Comparison of ENCODE assay signal across 8 mouse cellular contexts in the genomic region with DNA sequence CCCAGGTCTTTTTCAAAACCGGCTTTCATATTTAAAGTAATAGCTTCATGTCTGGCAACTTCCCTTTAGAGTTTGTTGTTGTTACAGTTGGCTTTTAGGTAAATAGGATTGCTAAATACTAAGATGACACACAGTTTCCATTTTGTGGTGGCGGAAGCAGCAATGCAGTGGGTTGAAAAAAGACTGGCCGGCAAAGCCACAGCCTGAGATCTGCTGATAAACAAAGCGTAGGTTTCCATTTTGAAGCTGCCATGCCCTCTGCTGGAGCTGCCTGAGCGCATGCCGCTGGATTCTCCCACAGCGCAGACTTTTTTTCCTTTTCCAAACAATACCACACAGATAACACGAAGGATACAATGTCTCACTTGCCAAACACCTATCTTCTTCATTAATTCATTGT. TPM values are rescaled to one million over a fixed set of nuclear protein-coding genes. Genes with fewer than 3 reads are reported as not detected.
A peak's percentile ranks its signal among the peaks of the same experiment; 100 is the strongest.
DNase-seq lines count a peak whose midpoint lies in the region; ATAC-seq lines count a peak whose summit lies in the region.

No protein-coding gene starts in this region.

- H3K9me3 ChIP-seq in hindbrain, embryonic 11.5 days (ENCODE audit: control insufficient read depth, low read length) = no peaks in the 10 kb centered on the region

- H3K36me3 ChIP-seq in hindbrain, embryonic 11.5 days (ENCODE audit: control insufficient read depth, insufficient read depth, low read length) = no peaks in the 10 kb centered on the region

- peak overlapping the region; percentile 7; the same call in 1 of the 2 replicates for H3K4me2 ChIP-seq in hindbrain, embryonic 11.5 days (replicated peaks; ENCODE audit: low read depth, low read length)

- ATAC-seq in hindbrain, embryonic 11.5 days (ENCODE audit: low FRiP score) = 0 out of 2 replicates have a peak, but pooled peaks have one; percentile 7

- DNase-seq in MEL-GATA-1-ER (ENCODE audit: extremely low read depth, low read depth) = peak; percentile 73
- DNase-seq in cerebellum, adult 8-10 months = peak; percentile 37
- DNase-seq in frontal cortex, adult 2 months (ENCODE audit: extremely low spot score in 1 of 2, low spot score in 1 of 2) = peak; percentile 57 to 79
- peak; percentile 73 for DNase-seq in hindbrain, embryonic 11.5 days (ENCODE audit: low spot score)
- DNase-seq in layer of hippocampus, postnatal 14 days (ENCODE audit: low spot score in 2 of 2) = peak; percentile 68 to 76
- DNase-seq in lung, postnatal 14 days = peak; percentile 77
- DNase-seq in retina, postnatal 1 day = peak; percentile 86
- DNase-seq in thymus, postnatal 4 days = peak; percentile 71

- H3K27me3 ChIP-seq in hindbrain, embryonic 11.5 days (ENCODE audit: control insufficient read depth, insufficient read depth, low read length) = no peaks in the 10 kb centered on the region

- WGBS in hindbrain, embryonic 11.5 days = 4% methylated on average over 8 of the region's 8 CpGs

- H3K9ac ChIP-seq in hindbrain, embryonic 11.5 days (ENCODE audit: low read depth, low read length) = 0 out of 2 replicates have a peak overlapping the region, but pooled peaks have one; percentile 20

- 0 out of 2 replicates have a peak overlapping the region, but pooled peaks have one; percentile 12 for H3K4me3 ChIP-seq in hindbrain, embryonic 11.5 days (ENCODE audit: low read depth, low read length)

- no peaks in the 10 kb centered on the region for H3K4me1 ChIP-seq in hindbrain, embryonic 11.5 days (replicated peaks; ENCODE audit: control insufficient read depth, insufficient read depth, low read length)

- no peak overlapping the region for H3K27ac ChIP-seq in hindbrain, embryonic 11.5 days (ENCODE audit: low read depth, low read length)

RNA-seq across cellular contexts. Expression of a gene that starts 2.6 kb away (rescaled TPM):
- 29.9 and 33.7 TPM in 2 replicates for polyA plus RNA-seq in frontal cortex, adult 2 months (2012; rRNA removed)
- 76.8 and 78.2 TPM in 2 replicates for polyA plus RNA-seq in hindbrain, embryonic 11.5 days (2014; fragmentation: Nextera tagmentation; extraction: Ambion mirVana)
- 10 to 100 TPM; 34.8 to 42.8 TPM for total RNA-seq in layer of hippocampus, postnatal 14 days (2021)
